Mouse (Mus musculus) erythroblast, embryonic 14.5 days (primary cell): Measurements from ENCODE around the gene Slc35b4.

Source experiments
- GATA1 ChIP-seq: IDR thresholded peaks from 2 replicates; pipeline ENCODE4 v1.6.1; 2012; ENCODE audit warnings: low read length, inconsistent platforms, mixed read lengths
- TAL1 ChIP-seq: IDR thresholded peaks from 3 replicates; pipeline ENCODE4 v1.6.1; 2012; ENCODE audit warnings: low read length, inconsistent platforms, mixed read lengths

DNA sequence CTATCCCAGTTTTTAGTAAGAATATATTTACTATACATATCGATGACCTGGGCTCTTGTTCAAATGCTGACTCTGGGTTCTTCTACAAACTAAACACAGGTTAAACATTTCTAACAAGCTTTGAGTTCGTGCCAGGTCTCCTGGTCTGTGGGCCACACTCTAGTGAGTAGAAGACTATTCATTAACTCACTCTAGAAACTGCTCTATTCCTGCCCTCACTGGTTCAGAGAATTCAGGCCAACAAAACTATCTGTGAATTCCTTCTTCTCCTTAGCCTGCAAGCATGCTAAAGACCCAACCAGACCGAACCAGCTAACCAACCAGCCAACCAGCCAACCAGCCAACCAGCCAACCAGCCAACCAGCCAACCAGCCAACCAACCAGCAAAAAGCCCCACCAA lies 2.1 kb upstream of the Slc35b4 start:
- no peak for TF ChIP-seq GATA1
- TF ChIP-seq TAL1, result no peak
